Mouse (Mus musculus) heart, postnatal 0 days (tissue): ENCODE results near the gene Fpgs. TPM values are rescaled to one million over a fixed set of nuclear protein-coding genes. Genes with fewer than 3 reads are reported as not detected.
A peak's percentile ranks its signal among the peaks of the same experiment; 100 is the strongest.

Experiments
- ATAC-seq: fragments of 200-750 bp; cut with Nextera tagmentation; 2 replicates; pipeline ENCODE4 v1.8.0; 2017; ENCODE audit warnings: low read depth, moderate number of reproducible peaks, moderate library complexity; ENCODE audit not compliant: insufficient read depth
- DNase-seq: peaks from one replicate; pipeline ENCODE4 v3.0.0-alpha.2; 2016; ENCODE audit warnings: low spot score
- H3K27ac ChIP-seq: fragments of 300-500 bp; sonication (generic); 2 replicates; pipeline ENCODE4 v1.5.1; 2014; ENCODE audit warnings: low read depth, mild to moderate bottlenecking
- H3K27me3 ChIP-seq: fragments of 300-500 bp; sonication (generic); 2 replicates; pipeline ENCODE4 v1.6.1; 2014; ENCODE audit warnings: low read length, mixed read lengths; ENCODE audit not compliant: control insufficient read depth, insufficient read depth
- H3K36me3 ChIP-seq: fragments of 300-500 bp; sonication (generic); replicated peaks from 2 replicates; pipeline ENCODE4 v1.6.1; 2014; ENCODE audit warnings: low read length, mixed read lengths; ENCODE audit not compliant: control insufficient read depth, insufficient read depth
- H3K4me1 ChIP-seq: fragments of 300-500 bp; sonication (generic); 2 replicates; pipeline ENCODE4 v1.6.1; 2014; ENCODE audit warnings: antibody characterized with exemption; ENCODE audit not compliant: control insufficient read depth, insufficient read depth
- H3K4me2 ChIP-seq: fragments of 300-500 bp; sonication (generic); 2 replicates; pipeline ENCODE4 v1.6.1; 2014; ENCODE audit warnings: low read depth, mild to moderate bottlenecking, low read length, moderate library complexity
- H3K4me3 ChIP-seq: fragments of 300-500 bp; sonication (generic); 2 replicates; pipeline ENCODE4 v1.5.1; 2014; ENCODE audit warnings: low read depth, low read length
- H3K9ac ChIP-seq: fragments of 300-500 bp; sonication (generic); replicated peaks from 2 replicates; pipeline ENCODE4 v1.6.1; 2014; ENCODE audit warnings: low read depth, low read length, mixed read lengths
- H3K9me3 ChIP-seq: fragments of 300-500 bp; sonication (generic); replicated peaks from 2 replicates; pipeline ENCODE4 v1.6.1; 2016; ENCODE audit warnings: low read length; ENCODE audit not compliant: control insufficient read depth
- CTCF ChIP-seq: IDR thresholded peaks from 2 replicates; pipeline ENCODE4 v1.5.1; 2016; ENCODE audit warnings: antibody characterized with exemption, control low read depth, low read depth
- EP300 ChIP-seq: IDR thresholded peaks from 2 replicates; pipeline ENCODE4 v1.6.1; 2016; ENCODE audit warnings: antibody characterized with exemption, low read depth
- WGBS: fragments of 180-500 bp; shearing (Covaris S2); extraction: QIAGEN DNeasy Blood & Tissue Kit; methylation state at CpG from one replicate; pipeline ENCODE4 v1.1.7; 2014; 5-methylcytosine and 5-hydroxymethylcytosine counted together
- microRNA counts: library from miRNA; unstranded; fragments of <30 nt; microRNA quantifications from one replicate; lab custom pipeline; 2015
- microRNA-seq: library from miRNA; unstranded; fragments of <30 nt; microRNA quantifications from one replicate; pipeline ENCODE4, GENCODE M21; 2016
- polyA plus RNA-seq: library from polyadenylated mRNA; unstranded; fragments of >200 nt; fragmentation: Nextera tagmentation; extraction: Ambion mirVana; gene quantifications from 2 replicates; pipeline ENCODE4 v1.2.1, GENCODE M21; 2015
- total RNA-seq: library from RNA; depleted of rRNA; stranded (reverse); fragments of >200 nt; gene quantifications from 2 replicates; pipeline ENCODE4 v1.2.3, GENCODE M21; 2014; ENCODE audit warnings: low replicate concordance; rRNA removed

Fpgs gene
- total and polyA plus RNA-seq, 2 experiments from 2014 or later = 10.9 to 13.6 TPM

- H3K9me3 ChIP-seq = no peaks in the 10 kb centered on the region
- ATAC-seq = no peak
- H3K4me1 ChIP-seq = peaks cover 10% of the 10 kb centered on the region
- H3K9ac ChIP-seq = no peak overlapping the region
- peaks cover 35% of the 10 kb centered on the region for H3K36me3 ChIP-seq
- no peaks in the 10 kb centered on the region for H3K27me3 ChIP-seq
- DNase-seq = no peak
- TF ChIP-seq EP300 (no peak), CTCF (no peak)
- WGBS = 81% methylated on average over 7 of the region's 7 CpGs
- peak overlapping the region; percentile 66 for H3K27ac ChIP-seq
- no peak overlapping the region for H3K4me3 ChIP-seq
- H3K4me2 ChIP-seq = no peak overlapping the region
These were observed 67.3 kb downstream of the Fpgs start for GRCm38 (mm10) chr2:32636617-32637016.

GRCm38 (mm10) chr2:32634277-32635105 is 69.5 kb downstream of the Fpgs start:
- H3K4me3 ChIP-seq = no peak overlapping the region
- TF ChIP-seq EP300 = no peak
- no peak for TF ChIP-seq CTCF
- peak overlapping the region; percentile 71 for H3K27ac ChIP-seq
- H3K27me3 ChIP-seq = no peaks in the 10 kb centered on the region
- no peak overlapping the region for H3K4me2 ChIP-seq
- ATAC-seq (no peak), DNase-seq (no peak)
- H3K9me3 ChIP-seq = no peaks in the 10 kb centered on the region
- peaks cover 46% of the 10 kb centered on the region for H3K36me3 ChIP-seq
- peaks cover 6% of the 10 kb centered on the region for H3K4me1 ChIP-seq
- H3K9ac ChIP-seq = no peak overlapping the region
- 80% methylated on average over 10 of the region's 10 CpGs for WGBS

GRCm38 (mm10) chr2:32633660-32634059 is 70.3 kb downstream of the Fpgs start:
- no peak overlapping the region for H3K9ac ChIP-seq
- H3K27me3 ChIP-seq = no peaks in the 10 kb centered on the region
- peaks cover 13% of the 10 kb centered on the region for H3K4me1 ChIP-seq
- no peak overlapping the region for H3K4me3 ChIP-seq
- peak; percentile 54 for DNase-seq
- H3K4me2 ChIP-seq = no peak overlapping the region
- 41% methylated on average over 5 of the region's 5 CpGs for WGBS
- peaks cover 46% of the 10 kb centered on the region for H3K36me3 ChIP-seq
- ATAC-seq = 0 out of 2 replicates have a peak, but pooled peaks have one; percentile 5
- 0 out of 2 replicates have a peak, but pooled peaks have one; percentile 58 for TF ChIP-seq EP300
- TF ChIP-seq CTCF = no peak
- H3K9me3 ChIP-seq = no peaks in the 10 kb centered on the region
- peak overlapping the region; percentile 71 for H3K27ac ChIP-seq

MicroRNA genes within 50 kb of the gene (microRNA counts, 519-probe panel; counts per million panel counts)
- microRNA mmu-miR-1954 (lab: Ali Mortazavi, UCI) = not detected
- microRNA mmu-miR-2861 (lab: Ali Mortazavi, UCI) = not detected

Small RNA genes within 50 kb of the gene (microRNA-seq; reads per million reads assigned to microRNA genes)
- gene Gm47291 (not detected), gene Mir1954 (not detected), gene Mir2861 (not detected), gene Mir3960 (not detected), gene Mir8093 (not detected)

Other genes starting within 250 kb of the Fpgs start
- gene Fam102a, start 168.8 kb downstream of the Fpgs start, total RNA-seq = 11.2 and 12.3 TPM in 2 replicates
- gene Fam102a, start 168.8 kb downstream of the Fpgs start, polyA plus RNA-seq = 2.8 and 3.1 TPM in 2 replicates
- 17.9 and 31.0 TPM in 2 replicates for gene Dpm2, start 133.3 kb downstream of the Fpgs start, total RNA-seq
- 56.1 and 58.4 TPM in 2 replicates for gene Dpm2, start 133.3 kb downstream of the Fpgs start, polyA plus RNA-seq
- not detected in 2 replicates for gene Pip5kl1, start 129.3 kb downstream of the Fpgs start, total RNA-seq
- gene Pip5kl1, start 129.3 kb downstream of the Fpgs start, polyA plus RNA-seq = 0.18 TPM in 1 of 2 replicates, not detected in the other
- not detected in 2 replicates for gene 9430097D07Rik, start 128.5 kb downstream of the Fpgs start, total RNA-seq
- gene 9430097D07Rik, start 128.5 kb downstream of the Fpgs start, polyA plus RNA-seq = not detected in 2 replicates
- gene St6galnac4, start 117.0 kb downstream of the Fpgs start, total RNA-seq = 25.7 and 28.0 TPM in 2 replicates
- 25.5 and 27.0 TPM in 2 replicates for gene St6galnac4, start 117.0 kb downstream of the Fpgs start, polyA plus RNA-seq
- 102 and 117 TPM in 2 replicates for gene St6galnac6, start 104.4 kb downstream of the Fpgs start, total RNA-seq
- gene St6galnac6, start 104.4 kb downstream of the Fpgs start, polyA plus RNA-seq = 44.1 and 44.3 TPM in 2 replicates
- gene Ak1, start 82.4 kb downstream of the Fpgs start, total RNA-seq = 544 and 572 TPM in 2 replicates
- 721 and 737 TPM in 2 replicates for gene Ak1, start 82.4 kb downstream of the Fpgs start, polyA plus RNA-seq
- 123 and 148 TPM in 2 replicates for gene Eng, start 57.5 kb downstream of the Fpgs start, total RNA-seq
- 133 and 137 TPM in 2 replicates for gene Eng, start 57.5 kb downstream of the Fpgs start, polyA plus RNA-seq
- 42.4 and 58.4 TPM in 2 replicates for gene Cdk9, start 8.9 kb upstream of the Fpgs start, total RNA-seq
- 33.1 and 35.5 TPM in 2 replicates for gene Cdk9, start 8.9 kb upstream of the Fpgs start, polyA plus RNA-seq
- gene Sh2d3c, start 16.9 kb upstream of the Fpgs start, total RNA-seq = 17.0 and 26.2 TPM in 2 replicates
- 22.9 and 24.2 TPM in 2 replicates for gene Sh2d3c, start 16.9 kb upstream of the Fpgs start, polyA plus RNA-seq
- not detected in 2 replicates for gene 6330409D20Rik, start 36.9 kb upstream of the Fpgs start, total RNA-seq
- gene 6330409D20Rik, start 36.9 kb upstream of the Fpgs start, polyA plus RNA-seq = 0.15 TPM in 1 of 2 replicates, not detected in the other
- 34.6 and 65.3 TPM in 2 replicates for gene Tor2a, start 53.1 kb upstream of the Fpgs start, total RNA-seq
- 27.5 and 28.5 TPM in 2 replicates for gene Tor2a, start 53.1 kb upstream of the Fpgs start, polyA plus RNA-seq
- gene Ttc16, start 71.5 kb upstream of the Fpgs start, total RNA-seq = 1.9 TPM in 1 of 2 replicates, not detected in the other
- 0.08 and 0.21 TPM in 2 replicates for gene Ttc16, start 71.5 kb upstream of the Fpgs start, polyA plus RNA-seq
- 4.8 and 5.3 TPM in 2 replicates for gene Ptrh1, start 71.6 kb upstream of the Fpgs start, total RNA-seq
- 2.6 and 2.9 TPM in 2 replicates for gene Ptrh1, start 71.6 kb upstream of the Fpgs start, polyA plus RNA-seq
- gene Cfap157, start 80.3 kb upstream of the Fpgs start, total RNA-seq = not detected in 2 replicates
- gene Cfap157, start 80.3 kb upstream of the Fpgs start, polyA plus RNA-seq = 0.22 and 0.56 TPM in 2 replicates
- 12.6 and 46.0 TPM in 2 replicates for gene Stxbp1, start 143.1 kb upstream of the Fpgs start, total RNA-seq
- gene Stxbp1, start 143.1 kb upstream of the Fpgs start, polyA plus RNA-seq = 20.9 and 23.5 TPM in 2 replicates
- 59.6 and 60.1 TPM in 2 replicates for gene Fam129b, start 172.0 kb upstream of the Fpgs start, total RNA-seq
- 25.2 and 25.3 TPM in 2 replicates for gene Fam129b, start 172.0 kb upstream of the Fpgs start, polyA plus RNA-seq